Mouse (Mus musculus) megakaryocyte progenitor cell, adult 5-6 weeks (primary cell): ENCODE measurements around the gene Atf6b. TPM values are rescaled to one million over a fixed set of nuclear protein-coding genes. Genes with fewer than 3 reads are reported as not detected.

Experiments
- ATAC-seq: replicated peaks from 2 replicates; pipeline ENCODE4 v1.8.0; 2016; ENCODE audit warnings: mild to moderate bottlenecking, moderate TSS enrichment, inconsistent platforms; ENCODE audit not compliant: poor library complexity
- total RNA-seq, 2 experiments: library from RNA; stranded (forward) in 1 of 2; stranded (reverse) in 1 of 2; fragments of 157-497, 149-512 nt in 1 of 2; fragments of 200-1000 nt in 1 of 2; gene quantifications; 2 replicates each; pipeline versions ENCODE4 v1.2.3 to v1.2.4; 2015 to 2017

Gene Atf6b
- total RNA-seq, 2 experiments from 2014 or later, result 25.5 to 30.2 TPM

- ATAC-seq, result no peak
Measured at GRCm38 (mm10) chr17:34645831-34646511, 975 bp upstream of the Atf6b start.

GRCm38 (mm10) chr17:34648141-34648890, 1.4 kb downstream of the Atf6b start:
- no peak for ATAC-seq

GRCm38 (mm10) chr17:34649106-34649864, 2.3 kb downstream of the Atf6b start:
- no peak for ATAC-seq

GRCm38 (mm10) chr17:34650781-34651180, 3.8 kb downstream of the Atf6b start:
- ATAC-seq, result no peak

- ATAC-seq, result 0 out of 2 replicates have a peak, but pooled peaks have one; percentile 15
Measured at GRCm38 (mm10) chr17:34651507-34652221, 4.7 kb downstream of the Atf6b start.

GRCm38 (mm10) chr17:34652546-34652945, 5.6 kb downstream of the Atf6b start:
- ATAC-seq, result no peak

GRCm38 (mm10) chr17:34652985-34653384, 6.0 kb downstream of the Atf6b start:
- ATAC-seq, result no peak

GRCm38 (mm10) chr17:34653746-34654285, 6.9 kb downstream of the Atf6b start:
- peak; percentile 59 for ATAC-seq

GRCm38 (mm10) chr17:34654392-34654791, 7.4 kb downstream of the Atf6b start:
- ATAC-seq, result no peak

- no peak for ATAC-seq
Measured at GRCm38 (mm10) chr17:34655160-34655559, 8.2 kb downstream of the Atf6b start.

GRCm38 (mm10) chr17:34655581-34655991, 8.6 kb downstream of the Atf6b start:
- ATAC-seq, result no peak

- ATAC-seq, result no peak
Measured at GRCm38 (mm10) chr17:34656666-34657065, 9.7 kb downstream of the Atf6b start.

- no peak for ATAC-seq
Measured at GRCm38 (mm10) chr17:34657271-34657670, 10.3 kb downstream of the Atf6b start.

- ATAC-seq, result no peak
Measured at GRCm38 (mm10) chr17:34658145-34658544, 11.2 kb downstream of the Atf6b start.

- no peak for ATAC-seq
Measured at GRCm38 (mm10) chr17:34658591-34658990, 11.6 kb downstream of the Atf6b start.

- ATAC-seq, result 0 out of 2 replicates have a peak, but pooled peaks have one; percentile 34
Measured at GRCm38 (mm10) chr17:34659181-34659896, 12.4 kb downstream of the Atf6b start.

GRCm38 (mm10) chr17:34659897-34660214, 12.9 kb downstream of the Atf6b start:
- no peak for ATAC-seq

- no peak for ATAC-seq
Measured at GRCm38 (mm10) chr17:34660259-34660820, 13.4 kb downstream of the Atf6b start.

- ATAC-seq, result no peak
Measured at GRCm38 (mm10) chr17:34661121-34661591, 14.2 kb downstream of the Atf6b start.

- no peak for ATAC-seq
Measured at GRCm38 (mm10) chr17:34662468-34662867, 15.5 kb downstream of the Atf6b start.
